Mouse (Mus musculus): Measurements from ENCODE around the gene Asxl2. TPM values are rescaled to one million over a fixed set of nuclear protein-coding genes. Genes with fewer than 3 reads are reported as not detected.
"Not testable (repeated sequence)": the region's sequence is repeated elsewhere in the genome, so short reads cannot be mapped to it uniquely, and the experiment has no call there.

The Asxl2 gene
- polyA plus RNA-seq, 1 experiment = 17.3 TPM

- TF ChIP-seq CTCF (IDR thresholded peaks at IDR 0.05; ENCODE audit: borderline replicate concordance, control insufficient read depth, extremely low read depth, insufficient read depth, low read length, poor library complexity) = no peak
- no peak for TF ChIP-seq POLR2A (IDR thresholded peaks at IDR 0.05; ENCODE audit: control insufficient read depth, extremely low read depth, insufficient read depth, low read length, poor library complexity)
- DNase-seq = no peak
- Histone ChIP-seq H3K4me1 (replicated peaks; ENCODE audit: control insufficient read depth, insufficient read depth, low read length) (no peaks in the 10 kb centered on the region), H3K36me3 (ENCODE audit: control insufficient read depth, insufficient read depth, low read length) (peaks cover 45% of the 10 kb centered on the region), H3K27ac (ENCODE audit: control insufficient read depth, insufficient read depth, low read length) (no peak overlapping the region), H3K27me3 (ENCODE audit: control insufficient read depth, insufficient read depth, low read length) (no peaks in the 10 kb centered on the region), H3K4me3 (ENCODE audit: control insufficient read depth, insufficient read depth, low read length) (no peak overlapping the region)
- WGBS = 60% methylated on average over 3 of the region's 3 CpGs
Observed at GRCm38 (mm10) chr12:3453554-3453953, 26.9 kb downstream of the Asxl2 start.

- Histone ChIP-seq H3K4me1 (replicated peaks; ENCODE audit: control insufficient read depth, insufficient read depth, low read length) (peaks cover 3% of the 10 kb centered on the region), H3K4me3 (ENCODE audit: control insufficient read depth, insufficient read depth, low read length) (no peak overlapping the region), H3K36me3 (ENCODE audit: control insufficient read depth, insufficient read depth, low read length) (peaks cover 31% of the 10 kb centered on the region), H3K27ac (ENCODE audit: control insufficient read depth, insufficient read depth, low read length) (no peak overlapping the region), H3K27me3 (ENCODE audit: control insufficient read depth, insufficient read depth, low read length) (no peaks in the 10 kb centered on the region)
- DNase-seq = no peak
- no peak for TF ChIP-seq CTCF (IDR thresholded peaks at IDR 0.05; ENCODE audit: borderline replicate concordance, control insufficient read depth, extremely low read depth, insufficient read depth, low read length, poor library complexity)
- TF ChIP-seq POLR2A (IDR thresholded peaks at IDR 0.05; ENCODE audit: control insufficient read depth, extremely low read depth, insufficient read depth, low read length, poor library complexity) = no peak
- WGBS = 14% methylated on average over 3 of the region's 3 CpGs
Observed at GRCm38 (mm10) chr12:3463087-3463486, 36.4 kb downstream of the Asxl2 start.

DNA sequence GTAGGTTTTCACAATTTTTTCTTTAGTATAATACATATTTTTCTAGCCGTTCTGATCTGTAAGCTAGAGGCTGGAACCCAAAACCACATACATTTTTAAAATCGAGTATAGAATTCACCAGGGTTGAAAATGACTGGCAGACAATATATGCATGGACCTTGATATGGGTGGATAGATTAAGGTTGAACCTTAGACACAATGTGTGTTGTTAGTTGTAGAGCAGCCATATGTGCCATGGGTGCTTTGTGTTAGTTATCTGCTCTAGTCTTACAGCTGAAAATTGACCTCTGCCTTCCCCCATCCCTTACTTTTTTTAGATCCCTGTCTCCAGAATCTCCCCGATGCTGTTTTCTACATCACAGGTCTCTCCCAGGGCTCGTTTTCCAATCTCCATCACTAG lies 73.0 kb downstream of the Asxl2 start:
- H3K27me3 ChIP-seq (ENCODE audit: control insufficient read depth, insufficient read depth, low read length) = no peaks in the 10 kb centered on the region
- H3K36me3 ChIP-seq (ENCODE audit: control insufficient read depth, insufficient read depth, low read length) = peaks cover 63% of the 10 kb centered on the region
- 94% methylated on average over 4 of the region's 4 CpGs for WGBS
- no peak for TF ChIP-seq POLR2A (IDR thresholded peaks at IDR 0.05; ENCODE audit: control insufficient read depth, extremely low read depth, insufficient read depth, low read length, poor library complexity)
- TF ChIP-seq CTCF (IDR thresholded peaks at IDR 0.05; ENCODE audit: borderline replicate concordance, control insufficient read depth, extremely low read depth, insufficient read depth, low read length, poor library complexity) = no peak
- DNase-seq = no peak
- H3K4me1 ChIP-seq (replicated peaks; ENCODE audit: control insufficient read depth, insufficient read depth, low read length) = no peaks in the 10 kb centered on the region
- no peak overlapping the region for H3K4me3 ChIP-seq (ENCODE audit: control insufficient read depth, insufficient read depth, low read length)
- no peak overlapping the region for H3K27ac ChIP-seq (ENCODE audit: control insufficient read depth, insufficient read depth, low read length)

DNA sequence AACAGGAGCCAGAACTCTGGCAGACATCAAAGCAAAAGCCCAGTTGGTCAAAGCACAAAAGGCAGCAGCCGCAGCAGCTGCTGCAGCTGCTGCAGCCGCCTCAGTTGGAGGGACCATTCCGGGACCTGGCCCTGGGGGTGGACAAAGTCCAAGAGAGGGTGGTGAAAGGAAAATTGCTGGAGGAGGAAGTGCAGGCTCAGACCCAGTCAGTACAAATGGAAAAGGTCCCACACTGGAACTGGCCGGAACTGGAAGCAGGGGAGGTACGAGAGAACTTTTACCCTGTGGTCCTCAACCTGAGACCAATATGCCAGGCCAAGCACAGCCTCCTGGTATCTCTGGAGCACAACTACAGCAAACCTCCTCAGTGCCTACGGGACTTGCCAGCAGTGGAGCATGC lies 73.4 kb downstream of the Asxl2 start:
- WGBS = 99% methylated on average over 6 of the region's 6 CpGs
- Histone ChIP-seq H3K36me3 (ENCODE audit: control insufficient read depth, insufficient read depth, low read length) (peaks cover 59% of the 10 kb centered on the region), H3K4me3 (ENCODE audit: control insufficient read depth, insufficient read depth, low read length) (no peak overlapping the region), H3K27me3 (ENCODE audit: control insufficient read depth, insufficient read depth, low read length) (no peaks in the 10 kb centered on the region), H3K27ac (ENCODE audit: control insufficient read depth, insufficient read depth, low read length) (no peak overlapping the region), H3K4me1 (replicated peaks; ENCODE audit: control insufficient read depth, insufficient read depth, low read length) (no peaks in the 10 kb centered on the region)
- TF ChIP-seq CTCF (IDR thresholded peaks at IDR 0.05; ENCODE audit: borderline replicate concordance, control insufficient read depth, extremely low read depth, insufficient read depth, low read length, poor library complexity) (no peak), POLR2A (IDR thresholded peaks at IDR 0.05; ENCODE audit: control insufficient read depth, extremely low read depth, insufficient read depth, low read length, poor library complexity) (no peak)
- no peak for DNase-seq

- TF ChIP-seq CTCF (IDR thresholded peaks at IDR 0.05; ENCODE audit: borderline replicate concordance, control insufficient read depth, extremely low read depth, insufficient read depth, low read length, poor library complexity) (no peak), POLR2A (IDR thresholded peaks at IDR 0.05; ENCODE audit: control insufficient read depth, extremely low read depth, insufficient read depth, low read length, poor library complexity) (no peak)
- H3K4me3 ChIP-seq (ENCODE audit: control insufficient read depth, insufficient read depth, low read length) = no peak overlapping the region
- no peaks in the 10 kb centered on the region for H3K4me1 ChIP-seq (replicated peaks; ENCODE audit: control insufficient read depth, insufficient read depth, low read length)
- 97% methylated on average over 4 of the region's 4 CpGs for WGBS
- H3K27ac ChIP-seq (ENCODE audit: control insufficient read depth, insufficient read depth, low read length) = no peak overlapping the region
- H3K27me3 ChIP-seq (ENCODE audit: control insufficient read depth, insufficient read depth, low read length) = no peaks in the 10 kb centered on the region
- DNase-seq = no peak
- no peaks in the 10 kb centered on the region for H3K36me3 ChIP-seq (ENCODE audit: control insufficient read depth, insufficient read depth, low read length)
Observed at GRCm38 (mm10) chr12:3518665-3519297, 92.1 kb downstream of the Asxl2 start.

DNA sequence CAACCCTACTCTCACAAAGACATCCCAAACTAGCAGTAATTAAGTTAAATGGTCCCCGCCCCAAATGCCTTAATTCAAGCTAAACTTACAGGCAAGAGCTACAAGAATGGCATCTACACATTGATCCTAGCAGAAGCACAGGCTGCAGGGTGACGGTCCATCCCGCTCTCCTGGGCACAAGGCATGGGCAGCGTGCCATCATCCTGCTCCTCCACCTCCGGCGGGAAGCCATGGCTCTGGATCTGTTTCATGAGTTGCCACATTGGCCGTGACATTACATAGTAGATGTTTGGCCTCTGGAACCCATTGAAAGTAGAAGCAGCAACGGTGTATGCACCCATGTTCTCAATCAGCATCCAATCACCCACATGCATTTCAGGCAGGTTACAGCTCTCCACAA lies 95.1 kb downstream of the Asxl2 start:
- not testable (repeated sequence) for H3K27ac ChIP-seq (ENCODE audit: control insufficient read depth, insufficient read depth, low read length); H3K27me3 ChIP-seq (ENCODE audit: control insufficient read depth, insufficient read depth, low read length); DNase-seq; H3K36me3 ChIP-seq (ENCODE audit: control insufficient read depth, insufficient read depth, low read length); H3K4me1 ChIP-seq (replicated peaks; ENCODE audit: control insufficient read depth, insufficient read depth, low read length); H3K4me3 ChIP-seq (ENCODE audit: control insufficient read depth, insufficient read depth, low read length)
- 100% methylated on average over 8 of the region's 8 CpGs for WGBS

DNA sequence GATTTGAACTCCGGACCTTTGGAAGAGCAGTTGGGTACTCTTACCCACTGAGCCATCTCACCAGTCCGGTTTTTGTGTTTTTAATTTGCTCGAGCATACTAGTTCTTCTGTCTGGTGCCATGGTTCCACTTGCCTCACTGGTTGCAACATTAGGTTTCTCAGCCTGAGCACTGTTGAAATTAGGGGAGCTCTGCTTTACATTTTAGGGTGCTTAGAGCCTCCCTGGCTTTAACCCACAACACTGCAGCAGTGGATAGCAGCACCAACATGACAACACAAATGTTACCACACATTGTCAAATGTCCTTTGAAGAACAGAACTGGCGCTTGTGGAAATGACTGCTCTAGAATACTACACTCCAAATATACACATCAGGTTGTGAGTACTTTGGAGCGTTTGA lies 98.9 kb downstream of the Asxl2 start:
- no peak overlapping the region for H3K27ac ChIP-seq (ENCODE audit: control insufficient read depth, insufficient read depth, low read length)
- 94% methylated on average over 5 of the region's 5 CpGs for WGBS

DNA sequence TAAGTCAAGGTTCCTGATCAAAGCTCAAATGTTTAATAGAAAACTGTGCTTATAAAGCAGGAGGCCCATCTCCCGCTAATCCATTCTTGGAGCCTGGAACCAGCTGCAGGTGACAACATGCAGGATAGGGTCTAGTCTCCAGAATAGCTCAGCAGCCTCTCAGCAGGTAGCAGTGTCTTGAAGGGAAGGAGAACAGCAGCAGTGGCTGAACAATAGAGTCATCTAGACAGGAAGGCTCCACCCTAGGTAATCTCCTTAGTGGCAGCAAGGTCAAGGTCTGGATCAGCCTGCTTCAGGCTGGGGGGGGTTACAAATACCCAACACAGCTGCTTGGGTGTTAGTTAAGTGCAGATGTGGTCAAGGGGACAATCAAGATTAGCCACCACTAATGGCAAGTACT lies 108.8 kb downstream of the Asxl2 start:
- H3K27me3 ChIP-seq (ENCODE audit: control insufficient read depth, insufficient read depth, low read length); DNase-seq; H3K4me3 ChIP-seq (ENCODE audit: control insufficient read depth, insufficient read depth, low read length); H3K4me1 ChIP-seq (replicated peaks; ENCODE audit: control insufficient read depth, insufficient read depth, low read length); H3K27ac ChIP-seq (ENCODE audit: control insufficient read depth, insufficient read depth, low read length); H3K36me3 ChIP-seq (ENCODE audit: control insufficient read depth, insufficient read depth, low read length): not testable (repeated sequence)
- WGBS = 94% methylated on average over 1 of the region's 1 CpGs

More for the DNA sequence above, 98.9 kb downstream of the Asxl2 start:
- H3K4me3 ChIP-seq (ENCODE audit: control insufficient read depth, insufficient read depth, low read length) = no peak overlapping the region
- H3K4me1 ChIP-seq (replicated peaks; ENCODE audit: control insufficient read depth, insufficient read depth, low read length) = no peaks in the 10 kb centered on the region; the same call in 1 of the 2 replicates
- no peaks in the 10 kb centered on the region for H3K36me3 ChIP-seq (ENCODE audit: control insufficient read depth, insufficient read depth, low read length)
- TF ChIP-seq CTCF (IDR thresholded peaks at IDR 0.05; ENCODE audit: borderline replicate concordance, control insufficient read depth, extremely low read depth, insufficient read depth, low read length, poor library complexity) (no peak), POLR2A (IDR thresholded peaks at IDR 0.05; ENCODE audit: control insufficient read depth, extremely low read depth, insufficient read depth, low read length, poor library complexity) (no peak)
- DNase-seq = no peak
- no peaks in the 10 kb centered on the region for H3K27me3 ChIP-seq (ENCODE audit: control insufficient read depth, insufficient read depth, low read length)
